Mouse (Mus musculus) ES-E14 (cell line): ENCODE data around the gene 1700034J05Rik.

ENCODE experiments used
- CHD2 ChIP-seq: IDR thresholded peaks from 2 replicates; pipeline ENCODE4 v1.6.1; 2014; ENCODE audit warnings: mild to moderate bottlenecking, low read depth, low read length, inconsistent platforms
- HCFC1 ChIP-seq: IDR thresholded peaks from 2 replicates; pipeline ENCODE4 v1.6.1; 2012; ENCODE audit warnings: low read length, inconsistent platforms, borderline replicate concordance; ENCODE audit not compliant: insufficient read depth
- MAFK ChIP-seq: IDR thresholded peaks from 2 replicates; pipeline ENCODE4 v1.6.1; 2014; ENCODE audit warnings: mild to moderate bottlenecking, low read depth, low read length, inconsistent platforms; ENCODE audit not compliant: insufficient read depth
- ZC3H11A ChIP-seq: IDR thresholded peaks from 2 replicates; pipeline ENCODE4 v1.6.1; 2012; ENCODE audit warnings: low read depth, mild to moderate bottlenecking, inconsistent platforms, low read length, borderline replicate concordance

- no peak for TF ChIP-seq MAFK
- no peak for TF ChIP-seq HCFC1
- TF ChIP-seq CHD2, result no peak
- TF ChIP-seq ZC3H11A, result no peak
Observed at GRCm38 (mm10) chr6:146944009-146944408, 10.2 kb downstream of the 1700034J05Rik start.
